Mouse (Mus musculus) forebrain, embryonic 13.5 days (tissue): ENCODE measurements at regions not wholly inside any gene's neighbourhood (a gene's known extent, or its start where the extent isn't known, plus 50 kb on each side); places are given as distances from the start of the nearest gene placed in this dataset.
A peak's percentile ranks its signal among the peaks of the same experiment; 100 is the strongest.

Source experiments
- ATAC-seq: fragments of 200-750 bp; cut with Nextera tagmentation; 2 replicates; pipeline ENCODE4 v1.8.0; 2017
- H3K27ac ChIP-seq: fragments of 300-500 bp; sonication (generic); 2 replicates; pipeline ENCODE4 v1.5.1; 2015; ENCODE audit warnings: inconsistent platforms, mild to moderate bottlenecking, moderate library complexity
- H3K27me3 ChIP-seq: fragments of 300-500 bp; sonication (generic); 2 replicates; pipeline ENCODE4 v1.6.1; 2015; ENCODE audit warnings: mild to moderate bottlenecking, inconsistent platforms
- H3K36me3 ChIP-seq: fragments of 300-500 bp; sonication (generic); 2 replicates; pipeline ENCODE4 v1.6.1; 2015; ENCODE audit warnings: mild to moderate bottlenecking, inconsistent platforms; ENCODE audit not compliant: poor library complexity, severe bottlenecking
- H3K4me1 ChIP-seq: fragments of 300-500 bp; sonication (generic); 2 replicates; pipeline ENCODE4 v1.6.1; 2015; ENCODE audit warnings: inconsistent platforms
- H3K4me2 ChIP-seq: fragments of 300-500 bp; sonication (generic); 2 replicates; pipeline ENCODE4 v1.6.1; 2015; ENCODE audit warnings: inconsistent platforms, mild to moderate bottlenecking, moderate library complexity
- H3K4me3 ChIP-seq: fragments of 300-500 bp; sonication (generic); 2 replicates; pipeline ENCODE4 v1.5.1; 2015; ENCODE audit warnings: mild to moderate bottlenecking, inconsistent platforms
- H3K9ac ChIP-seq: fragments of 300-500 bp; sonication (generic); 2 replicates; pipeline ENCODE4 v1.6.1; 2015; ENCODE audit warnings: mild to moderate bottlenecking, inconsistent platforms
- H3K9me3 ChIP-seq: fragments of 300-500 bp; sonication (generic); replicated peaks from 2 replicates; pipeline ENCODE4 v1.6.1; 2016; ENCODE audit warnings: inconsistent platforms
- WGBS: fragments of 180-500 bp; shearing (Covaris S2); methylation state at CpG from one replicate; pipeline ENCODE4 v1.1.7; 2015; 5-methylcytosine and 5-hydroxymethylcytosine counted together

DNA sequence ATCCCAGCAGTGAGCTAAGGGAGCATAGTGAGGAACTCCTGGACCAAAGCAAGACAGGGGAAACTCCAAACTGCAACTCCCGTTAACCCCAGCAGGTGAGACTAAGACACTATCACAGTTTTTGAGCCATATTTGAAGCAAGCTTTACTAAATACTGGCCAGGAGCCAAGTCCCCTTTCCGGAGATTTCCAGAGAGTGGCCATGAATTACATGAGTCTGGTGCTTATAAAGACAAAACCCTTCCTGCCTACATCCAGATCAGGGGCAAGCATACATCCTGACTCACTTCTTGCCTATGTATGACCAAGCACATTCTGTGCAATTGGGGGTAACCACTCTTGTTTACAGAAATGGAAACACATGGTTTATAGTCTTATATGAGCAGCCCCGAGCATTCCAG is 187.6 kb upstream of the Nr5a2 start:
- Histone ChIP-seq H3K27ac (no peak overlapping the region), H3K27me3 (no peaks in the 10 kb centered on the region)
- ATAC-seq, result no peak

DNA sequence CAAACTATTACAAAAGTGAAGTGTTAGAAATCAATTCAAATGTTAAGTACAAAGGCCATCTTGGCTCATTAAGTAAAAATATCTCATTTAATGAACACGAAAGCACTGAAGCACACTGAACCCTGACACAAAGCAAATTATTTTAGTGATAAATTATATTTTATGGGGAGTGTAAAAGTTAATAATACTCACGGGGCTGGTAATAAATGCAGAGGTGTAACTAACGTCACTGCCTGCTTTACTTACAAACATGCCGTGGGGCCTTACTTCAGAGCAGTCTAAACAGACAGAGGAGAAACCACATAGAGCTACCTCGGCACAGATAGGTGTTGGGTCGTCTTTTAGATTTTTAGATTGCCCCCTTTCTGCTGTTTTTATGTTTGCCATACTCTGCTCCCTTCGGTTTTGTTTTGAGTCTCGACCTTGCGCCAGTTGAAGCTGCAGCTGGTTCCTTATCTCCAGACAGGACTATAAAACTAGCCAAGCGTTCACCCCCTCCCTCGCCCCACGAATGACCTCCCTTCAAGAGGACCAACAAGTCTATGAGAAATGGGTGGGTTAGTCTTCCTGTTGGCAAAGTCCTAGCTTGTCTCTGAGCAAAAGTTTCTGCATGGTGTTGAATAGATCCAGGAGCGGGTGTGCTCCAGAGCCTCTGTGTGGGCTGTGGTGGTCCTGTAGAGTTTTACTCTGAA is 181.8 kb upstream of the Nr5a2 start:
- no peak overlapping the region for H3K9ac ChIP-seq
- H3K27me3 ChIP-seq, result no peaks in the 10 kb centered on the region
- 85% methylated on average over 13 of the region's 13 CpGs for WGBS
- no peak overlapping the region for H3K27ac ChIP-seq
- no peaks in the 10 kb centered on the region for H3K9me3 ChIP-seq
- H3K4me1 ChIP-seq, result no peaks in the 10 kb centered on the region
- no peaks in the 10 kb centered on the region for H3K36me3 ChIP-seq
- H3K4me3 ChIP-seq, result no peak overlapping the region
- H3K4me2 ChIP-seq, result no peak overlapping the region
- ATAC-seq, result no peak

More for the DNA sequence above, 187.6 kb upstream of the Nr5a2 start:
- WGBS, result 88% methylated on average over 3 of the region's 3 CpGs
- no peak overlapping the region for H3K4me2 ChIP-seq
- H3K9me3 ChIP-seq, result no peaks in the 10 kb centered on the region
- no peaks in the 10 kb centered on the region for H3K4me1 ChIP-seq
- H3K9ac ChIP-seq, result no peak overlapping the region
- H3K36me3 ChIP-seq, result no peaks in the 10 kb centered on the region
- H3K4me3 ChIP-seq, result no peak overlapping the region

DNA sequence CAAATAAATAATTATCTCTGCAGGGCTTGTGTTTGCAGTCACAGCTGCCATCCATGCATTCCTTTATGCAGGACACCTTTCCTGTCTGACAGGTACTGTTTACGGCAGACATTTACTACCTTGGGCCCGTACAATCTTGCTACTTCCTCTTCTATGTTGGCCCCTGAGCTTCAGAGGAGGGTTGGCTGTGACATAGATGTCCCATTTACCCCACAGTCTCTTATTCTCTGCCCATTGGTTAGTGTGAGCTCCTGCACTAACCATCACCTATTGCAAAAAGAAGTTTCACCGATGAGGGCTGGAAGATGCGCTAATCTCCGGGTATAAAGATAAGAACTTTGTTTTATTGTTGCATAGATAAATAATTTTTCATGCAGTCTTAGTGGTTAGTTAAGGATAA is 181.1 kb upstream of the Nr5a2 start:
- Histone ChIP-seq H3K9me3 (no peaks in the 10 kb centered on the region), H3K27ac (no peak overlapping the region), H3K4me2 (no peak overlapping the region), H3K4me1 (no peaks in the 10 kb centered on the region), H3K27me3 (no peaks in the 10 kb centered on the region), H3K36me3 (no peaks in the 10 kb centered on the region), H3K9ac (no peak overlapping the region), H3K4me3 (no peak overlapping the region)
- ATAC-seq, result no peak
- WGBS, result 93% methylated on average over 5 of the region's 5 CpGs

DNA sequence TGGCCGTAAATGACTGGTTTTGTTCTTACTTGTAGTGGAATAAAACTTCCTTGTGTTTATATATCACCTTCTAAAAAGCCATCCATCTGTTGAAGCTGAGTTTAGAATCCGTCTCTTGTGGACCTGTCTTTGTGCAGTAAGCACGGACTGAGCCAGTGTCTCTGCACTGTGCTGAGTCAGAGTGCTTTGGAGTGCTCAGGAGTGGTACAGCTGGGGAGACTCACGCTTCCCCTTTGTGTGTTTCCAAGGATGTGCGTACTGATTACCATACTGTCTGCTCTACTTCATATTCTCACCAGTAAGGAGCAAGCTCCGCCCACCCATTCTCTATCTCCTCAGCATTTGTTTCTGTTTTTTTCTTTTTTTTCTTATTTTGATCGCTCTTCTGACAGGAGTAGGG is 175.9 kb upstream of the Nr5a2 start:
- Histone ChIP-seq H3K27me3 (no peaks in the 10 kb centered on the region), H3K4me3 (no peak overlapping the region), H3K9me3 (no peaks in the 10 kb centered on the region), H3K4me2 (no peak overlapping the region), H3K27ac (no peak overlapping the region), H3K4me1 (peaks cover 4% of the 10 kb centered on the region; the same call in 1 of the 2 replicates), H3K9ac (no peak overlapping the region), H3K36me3 (no peaks in the 10 kb centered on the region)
- WGBS, result 79% methylated on average over 7 of the region's 7 CpGs
- ATAC-seq, result peak; percentile 75; the same call in 1 of the 2 replicates

- Histone ChIP-seq H3K9me3 (no peaks in the 10 kb centered on the region), H3K9ac (no peak overlapping the region), H3K36me3 (no peaks in the 10 kb centered on the region), H3K4me1 (peaks cover 20% of the 10 kb centered on the region; the same call in 1 of the 2 replicates), H3K27me3 (no peaks in the 10 kb centered on the region), H3K4me3 (no peak overlapping the region), H3K27ac (no peak overlapping the region), H3K4me2 (no peak overlapping the region)
- no peak for ATAC-seq
- 56% methylated on average over 7 of the region's 7 CpGs for WGBS
These were observed 173.5 kb upstream of the Nr5a2 start for GRCm38 (mm10) chr1:137133734-137134133.

GRCm38 (mm10) chr1:137130264-137130663 is 170.0 kb upstream of the Nr5a2 start:
- 73% methylated on average over 3 of the region's 3 CpGs for whole genome bisulfite sequencing
- no peak overlapping the region for H3K4me2 ChIP-seq
- peaks cover 20% of the 10 kb centered on the region; the same call in 1 of the 2 replicates for H3K4me1 ChIP-seq
- H3K27ac ChIP-seq, result no peak overlapping the region
- no peaks in the 10 kb centered on the region for H3K36me3 ChIP-seq
- no peak overlapping the region for H3K9ac ChIP-seq
- no peaks in the 10 kb centered on the region for H3K9me3 ChIP-seq
- no peak overlapping the region for H3K4me3 ChIP-seq
- H3K27me3 ChIP-seq, result no peaks in the 10 kb centered on the region
- ATAC-seq, result no peak

- H3K9ac ChIP-seq, result no peak overlapping the region
- H3K27ac ChIP-seq, result no peak overlapping the region
- 33% methylated on average over 9 of the region's 9 CpGs for WGBS
- no peaks in the 10 kb centered on the region for H3K9me3 ChIP-seq
- H3K27me3 ChIP-seq, result no peaks in the 10 kb centered on the region
- H3K4me3 ChIP-seq, result no peak overlapping the region
- H3K36me3 ChIP-seq, result no peaks in the 10 kb centered on the region
- no peak for ATAC-seq
- H3K4me1 ChIP-seq, result peaks cover 20% of the 10 kb centered on the region; the same call in 1 of the 2 replicates
- 0 out of 2 replicates have a peak overlapping the region, but pooled peaks have one; percentile 5 for H3K4me2 ChIP-seq
These were observed 168.9 kb upstream of the Nr5a2 start for GRCm38 (mm10) chr1:137129116-137129515.

GRCm38 (mm10) chr1:137117866-137118265 is 157.6 kb upstream of the Nr5a2 start:
- WGBS, result 74% methylated on average over 3 of the region's 3 CpGs
- no peak overlapping the region for H3K27ac ChIP-seq
- H3K27me3 ChIP-seq, result no peaks in the 10 kb centered on the region
- H3K4me3 ChIP-seq, result no peak overlapping the region
- ATAC-seq, result no peak
- no peak overlapping the region for H3K4me2 ChIP-seq
- no peaks in the 10 kb centered on the region for H3K36me3 ChIP-seq
- no peaks in the 10 kb centered on the region for H3K9me3 ChIP-seq
- no peak overlapping the region for H3K9ac ChIP-seq
- no peaks in the 10 kb centered on the region for H3K4me1 ChIP-seq

GRCm38 (mm10) chr1:137106444-137106843 is 146.2 kb upstream of the Nr5a2 start:
- Histone ChIP-seq H3K27me3 (no peaks in the 10 kb centered on the region), H3K4me1 (no peaks in the 10 kb centered on the region), H3K27ac (no peak overlapping the region), H3K4me2 (no peak overlapping the region), H3K36me3 (no peaks in the 10 kb centered on the region), H3K9ac (no peak overlapping the region), H3K9me3 (no peaks in the 10 kb centered on the region), H3K4me3 (no peak overlapping the region)
- no peak for ATAC-seq
- 92% methylated on average over 2 of the region's 2 CpGs for WGBS

- 0 out of 2 replicates have a peak overlapping the region, but pooled peaks have one; percentile 7 for H3K4me2 ChIP-seq
- WGBS, result 5% methylated on average over 9 of the region's 9 CpGs
- H3K4me1 ChIP-seq, result 0 out of 2 replicates have a peak, but pooled peaks cover 4% of the 10 kb centered on the region
- H3K9me3 ChIP-seq, result no peaks in the 10 kb centered on the region
- H3K36me3 ChIP-seq, result no peaks in the 10 kb centered on the region
- no peak overlapping the region for H3K4me3 ChIP-seq
- H3K27ac ChIP-seq, result no peak overlapping the region
- no peaks in the 10 kb centered on the region for H3K27me3 ChIP-seq
- ATAC-seq, result no peak
- H3K9ac ChIP-seq, result no peak overlapping the region
These were observed 131.5 kb upstream of the Nr5a2 start for GRCm38 (mm10) chr1:137091762-137092161.

DNA sequence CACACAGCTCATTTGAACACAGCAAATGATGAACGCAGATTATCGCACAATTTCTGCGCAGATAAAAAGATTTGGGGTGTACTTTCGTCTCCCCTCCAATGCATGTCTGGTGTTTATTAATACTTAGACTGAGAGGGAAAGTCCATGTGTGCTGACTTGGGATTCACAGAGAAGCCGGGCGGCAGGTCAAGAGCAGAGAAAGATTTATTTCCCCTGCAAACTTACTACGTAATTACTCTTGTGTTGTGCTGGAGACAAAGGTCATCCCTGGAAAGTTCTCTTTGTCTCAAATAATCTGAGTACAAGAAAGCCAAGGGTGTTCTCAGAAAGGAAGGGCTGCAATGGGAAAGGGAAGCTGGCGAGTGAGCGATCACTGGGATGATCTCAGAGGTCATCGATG is 127.9 kb upstream of the Nr5a2 start:
- H3K4me2 ChIP-seq, result no peak overlapping the region
- no peak overlapping the region for H3K9ac ChIP-seq
- no peak for ATAC-seq

GRCm38 (mm10) chr1:137086766-137087165 is 126.5 kb upstream of the Nr5a2 start:
- H3K36me3 ChIP-seq, result no peaks in the 10 kb centered on the region
- WGBS, result 92% methylated on average over 3 of the region's 3 CpGs
- H3K4me3 ChIP-seq, result no peak overlapping the region
- no peak overlapping the region for H3K9ac ChIP-seq
- H3K27ac ChIP-seq, result no peak overlapping the region
- no peaks in the 10 kb centered on the region for H3K9me3 ChIP-seq
- 0 out of 2 replicates have a peak, but pooled peaks cover 2% of the 10 kb centered on the region for H3K4me1 ChIP-seq
- no peak for ATAC-seq
- no peak overlapping the region for H3K4me2 ChIP-seq
- no peaks in the 10 kb centered on the region for H3K27me3 ChIP-seq

More for the DNA sequence above, 127.9 kb upstream of the Nr5a2 start:
- Histone ChIP-seq H3K36me3 (no peaks in the 10 kb centered on the region), H3K27ac (no peak overlapping the region), H3K4me3 (no peak overlapping the region), H3K27me3 (no peaks in the 10 kb centered on the region), H3K9me3 (no peaks in the 10 kb centered on the region), H3K4me1 (0 out of 2 replicates have a peak, but pooled peaks cover 4% of the 10 kb centered on the region)
- WGBS, result 87% methylated on average over 10 of the region's 10 CpGs

DNA sequence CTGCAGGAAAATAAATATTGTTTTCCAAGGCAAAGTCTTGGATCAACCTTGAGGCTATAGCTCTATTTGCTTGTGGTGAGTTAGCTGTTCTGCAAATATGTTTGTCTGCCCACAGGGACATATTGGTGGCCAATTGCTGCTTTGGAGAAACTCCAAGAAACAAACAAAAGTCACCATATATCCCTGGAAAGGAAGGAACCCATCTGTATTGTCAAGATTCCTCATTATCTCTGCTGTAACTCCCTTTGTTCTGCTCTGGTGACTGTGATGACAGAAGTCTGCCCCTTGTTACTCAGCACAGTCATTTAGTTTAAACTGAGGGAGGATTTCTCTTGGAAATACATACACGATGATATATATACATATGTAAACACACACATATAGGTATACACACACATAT is 123.3 kb upstream of the Nr5a2 start:
- no peaks in the 10 kb centered on the region for H3K27me3 ChIP-seq
- no peak overlapping the region for H3K4me3 ChIP-seq
- H3K9ac ChIP-seq, result no peak overlapping the region
- WGBS, result 88% methylated on average over 1 of the region's 1 CpGs
- H3K36me3 ChIP-seq, result no peaks in the 10 kb centered on the region
- no peaks in the 10 kb centered on the region for H3K9me3 ChIP-seq
- no peaks in the 10 kb centered on the region for H3K4me1 ChIP-seq
- ATAC-seq, result no peak
- no peak overlapping the region for H3K27ac ChIP-seq
- H3K4me2 ChIP-seq, result no peak overlapping the region
